Mouse (Mus musculus): ENCODE measurements at regions not wholly inside any gene's neighbourhood (a gene's known extent, or its start where the extent isn't known, plus 50 kb on each side); places are given as distances from the start of the nearest gene placed in this dataset.

DNA sequence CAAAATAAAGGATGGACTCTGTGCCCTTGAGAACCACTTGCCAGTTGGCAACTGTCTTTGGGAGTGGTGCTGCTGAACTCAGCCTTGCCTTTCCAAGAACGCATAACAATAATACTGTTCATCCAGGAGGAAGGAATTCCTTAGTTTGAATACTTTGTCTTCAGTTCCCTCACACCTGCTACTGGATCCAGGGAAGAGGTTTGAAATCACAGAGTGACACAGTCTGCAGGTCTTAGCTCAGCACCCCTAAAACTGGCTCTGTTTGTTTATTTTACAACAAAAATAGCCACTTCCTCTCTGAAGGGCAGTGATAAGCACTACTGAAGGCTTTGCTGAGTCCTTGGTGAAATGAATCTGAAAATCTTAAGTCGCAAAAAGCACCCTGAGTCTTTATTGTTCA is 703.1 kb upstream of the Marcks start:
- H3K36me3 ChIP-seq (ENCODE audit: control insufficient read depth, insufficient read depth, low read length) = no peaks in the 10 kb centered on the region
- H3K4me2 ChIP-seq (ENCODE audit: low read length) = no peak overlapping the region
- no peak overlapping the region for H3K9ac ChIP-seq (replicated peaks; ENCODE audit: low read length)
- WGBS = 50% methylated on average over 2 of the region's 2 CpGs
- no peak overlapping the region for H3K4me3 ChIP-seq (replicated peaks; ENCODE audit: low read depth, low read length)
- H3K27ac ChIP-seq (replicated peaks; ENCODE audit: low read depth, low read length) = no peak overlapping the region
- ATAC-seq (ENCODE audit: low FRiP score, low TSS enrichment) (no peak), DNase-seq (no peak)
- H3K9me3 ChIP-seq (ENCODE audit: control insufficient read depth, low read length) = no peaks in the 10 kb centered on the region
- no peaks in the 10 kb centered on the region for H3K27me3 ChIP-seq (ENCODE audit: control insufficient read depth, insufficient read depth, low read length)
- H3K4me1 ChIP-seq (ENCODE audit: control insufficient read depth, insufficient read depth, low read length) = 0 out of 2 replicates have a peak, but pooled peaks cover 4% of the 10 kb centered on the region

- Histone ChIP-seq H3K4me1 (ENCODE audit: control insufficient read depth, insufficient read depth, low read length) (0 out of 2 replicates have a peak, but pooled peaks cover under 1% of the 10 kb centered on the region), H3K9me3 (ENCODE audit: control insufficient read depth, low read length) (no peaks in the 10 kb centered on the region), H3K27me3 (ENCODE audit: control insufficient read depth, insufficient read depth, low read length) (no peaks in the 10 kb centered on the region), H3K4me2 (ENCODE audit: low read length) (no peak overlapping the region), H3K36me3 (ENCODE audit: control insufficient read depth, insufficient read depth, low read length) (no peaks in the 10 kb centered on the region), H3K9ac (replicated peaks; ENCODE audit: low read length) (no peak overlapping the region), H3K27ac (replicated peaks; ENCODE audit: low read depth, low read length) (no peak overlapping the region), H3K4me3 (replicated peaks; ENCODE audit: low read depth, low read length) (no peak overlapping the region)
- ATAC-seq (ENCODE audit: low FRiP score, low TSS enrichment) = no peak
- WGBS = 77% methylated on average over 2 of the region's 2 CpGs
- no peak for DNase-seq
These were observed 699.0 kb upstream of the Marcks start for GRCm38 (mm10) chr10:37837721-37838120.

DNA sequence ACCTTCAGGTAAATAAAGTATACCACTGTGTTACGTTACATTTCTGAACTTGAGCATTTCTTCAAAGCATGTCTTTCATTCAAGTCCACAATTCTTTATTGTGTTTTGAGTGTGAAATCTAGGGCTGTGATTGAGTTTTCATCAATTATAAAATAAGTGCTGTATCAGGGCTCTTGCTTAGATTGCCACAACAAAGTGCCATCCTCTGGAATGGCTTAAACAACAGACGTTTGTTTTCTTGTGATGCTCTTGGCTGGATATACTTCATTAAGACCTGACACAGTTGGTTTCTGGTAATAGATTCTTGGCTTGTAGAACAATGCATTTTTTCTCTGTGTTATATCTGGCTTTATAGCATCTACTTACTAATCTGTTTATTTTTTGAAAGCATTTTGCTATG is 674.3 kb upstream of the Marcks start:
- Histone ChIP-seq H3K4me3 (replicated peaks; ENCODE audit: low read depth, low read length) (no peak overlapping the region), H3K27me3 (ENCODE audit: control insufficient read depth, insufficient read depth, low read length) (no peaks in the 10 kb centered on the region), H3K4me2 (ENCODE audit: low read length) (no peak overlapping the region), H3K36me3 (ENCODE audit: control insufficient read depth, insufficient read depth, low read length) (no peaks in the 10 kb centered on the region), H3K4me1 (ENCODE audit: control insufficient read depth, insufficient read depth, low read length) (peaks cover 5% of the 10 kb centered on the region; the same call in 1 of the 2 replicates), H3K9ac (replicated peaks; ENCODE audit: low read length) (no peak overlapping the region), H3K27ac (replicated peaks; ENCODE audit: low read depth, low read length) (peak overlapping the region; percentile 39; the same call in 1 of the 2 replicates), H3K9me3 (ENCODE audit: control insufficient read depth, low read length) (no peaks in the 10 kb centered on the region)
- ATAC-seq (ENCODE audit: low FRiP score, low TSS enrichment) (no peak), DNase-seq (no peak)
- 35% methylated on average over 2 of the region's 2 CpGs for WGBS

DNA sequence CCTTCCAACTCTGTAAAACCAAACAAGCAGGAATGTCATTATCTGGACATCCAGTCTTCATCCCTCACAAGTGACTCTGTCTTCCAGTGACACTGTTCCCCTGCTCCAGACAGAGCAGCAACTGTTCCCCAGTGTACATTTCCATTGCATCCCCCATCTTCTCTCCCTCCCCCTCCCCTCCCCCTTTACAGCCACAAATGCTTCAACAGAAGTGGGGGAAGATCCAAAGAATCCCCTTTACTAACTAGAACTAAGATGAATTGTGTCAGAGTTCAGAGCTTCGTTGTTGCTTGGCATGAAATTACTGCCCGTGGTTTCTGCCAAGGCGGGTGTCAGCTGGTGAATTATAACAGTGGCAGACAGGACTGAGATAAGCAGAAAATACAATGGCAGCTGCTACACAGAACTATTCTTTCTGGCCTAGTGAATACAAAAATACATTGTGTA is 673.7 kb upstream of the Marcks start:
- no peak overlapping the region for H3K4me3 ChIP-seq (replicated peaks; ENCODE audit: low read depth, low read length)
- 15% methylated on average over 3 of the region's 3 CpGs for WGBS
- H3K4me1 ChIP-seq (ENCODE audit: control insufficient read depth, insufficient read depth, low read length) = peaks cover 5% of the 10 kb centered on the region; the same call in 1 of the 2 replicates
- peak; percentile 69 for DNase-seq
- no peaks in the 10 kb centered on the region for H3K9me3 ChIP-seq (ENCODE audit: control insufficient read depth, low read length)
- peak overlapping the region; percentile 39 for H3K27ac ChIP-seq (replicated peaks; ENCODE audit: low read depth, low read length)
- H3K9ac ChIP-seq (replicated peaks; ENCODE audit: low read length) = no peak overlapping the region
- no peaks in the 10 kb centered on the region for H3K36me3 ChIP-seq (ENCODE audit: control insufficient read depth, insufficient read depth, low read length)
- H3K4me2 ChIP-seq (ENCODE audit: low read length) = no peak overlapping the region
- H3K27me3 ChIP-seq (ENCODE audit: control insufficient read depth, insufficient read depth, low read length) = no peaks in the 10 kb centered on the region
- peak; percentile 76 for ATAC-seq (ENCODE audit: low FRiP score, low TSS enrichment)

DNA sequence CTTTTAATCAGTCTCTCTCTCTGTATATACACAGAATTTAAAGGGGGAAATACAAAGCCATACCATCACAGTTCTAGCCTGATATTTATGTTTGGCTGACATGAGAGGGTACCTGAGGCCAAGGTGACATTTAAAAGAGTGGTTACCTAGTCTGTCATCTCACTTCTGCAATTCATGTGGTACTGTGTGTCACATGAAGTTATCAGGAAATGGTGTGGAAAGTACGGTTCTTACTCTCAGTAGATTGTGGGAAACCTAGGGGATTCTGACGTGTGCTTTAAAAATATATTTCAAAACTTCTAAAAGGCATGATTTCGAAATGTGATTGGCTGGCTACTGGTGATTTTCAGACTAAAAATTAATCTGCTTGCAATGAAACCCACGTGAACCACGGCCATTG is 673.1 kb upstream of the Marcks start:
- Histone ChIP-seq H3K27me3 (ENCODE audit: control insufficient read depth, insufficient read depth, low read length) (no peaks in the 10 kb centered on the region), H3K4me1 (ENCODE audit: control insufficient read depth, insufficient read depth, low read length) (peaks cover 5% of the 10 kb centered on the region; the same call in 1 of the 2 replicates), H3K4me2 (ENCODE audit: low read length) (no peak overlapping the region), H3K9me3 (ENCODE audit: control insufficient read depth, low read length) (no peaks in the 10 kb centered on the region), H3K4me3 (replicated peaks; ENCODE audit: low read depth, low read length) (no peak overlapping the region), H3K9ac (replicated peaks; ENCODE audit: low read length) (no peak overlapping the region), H3K36me3 (ENCODE audit: control insufficient read depth, insufficient read depth, low read length) (no peaks in the 10 kb centered on the region), H3K27ac (replicated peaks; ENCODE audit: low read depth, low read length) (peak overlapping the region; percentile 39)
- DNase-seq (peak; percentile 4), ATAC-seq (ENCODE audit: low FRiP score, low TSS enrichment) (no peak)
- 84% methylated on average over 5 of the region's 5 CpGs for WGBS

- Histone ChIP-seq H3K9ac (replicated peaks; ENCODE audit: low read length) (no peak overlapping the region), H3K9me3 (ENCODE audit: control insufficient read depth, low read length) (no peaks in the 10 kb centered on the region), H3K27me3 (ENCODE audit: control insufficient read depth, insufficient read depth, low read length) (no peaks in the 10 kb centered on the region), H3K4me1 (ENCODE audit: control insufficient read depth, insufficient read depth, low read length) (no peaks in the 10 kb centered on the region), H3K27ac (replicated peaks; ENCODE audit: low read depth, low read length) (no peak overlapping the region), H3K4me3 (replicated peaks; ENCODE audit: low read depth, low read length) (no peak overlapping the region), H3K36me3 (ENCODE audit: control insufficient read depth, insufficient read depth, low read length) (no peaks in the 10 kb centered on the region), H3K4me2 (ENCODE audit: low read length) (no peak overlapping the region)
- DNase-seq (no peak), ATAC-seq (ENCODE audit: low FRiP score, low TSS enrichment) (no peak)
- 55% methylated on average over 4 of the region's 4 CpGs for WGBS
These were observed 664.6 kb upstream of the Marcks start for GRCm38 (mm10) chr10:37803225-37803805.

- no peaks in the 10 kb centered on the region for H3K36me3 ChIP-seq (ENCODE audit: control insufficient read depth, insufficient read depth, low read length)
- H3K4me3 ChIP-seq (replicated peaks; ENCODE audit: low read depth, low read length) = no peak overlapping the region
- DNase-seq = no peak
- H3K9ac ChIP-seq (replicated peaks; ENCODE audit: low read length) = no peak overlapping the region
- 94% methylated on average over 2 of the region's 2 CpGs for WGBS
- H3K9me3 ChIP-seq (ENCODE audit: control insufficient read depth, low read length) = no peaks in the 10 kb centered on the region
- H3K27ac ChIP-seq (replicated peaks; ENCODE audit: low read depth, low read length) = no peak overlapping the region
- H3K4me1 ChIP-seq (ENCODE audit: control insufficient read depth, insufficient read depth, low read length) = no peaks in the 10 kb centered on the region
- no peak overlapping the region for H3K4me2 ChIP-seq (ENCODE audit: low read length)
- ATAC-seq (ENCODE audit: low FRiP score, low TSS enrichment) = no peak
- no peaks in the 10 kb centered on the region for H3K27me3 ChIP-seq (ENCODE audit: control insufficient read depth, insufficient read depth, low read length)
These were observed 660.7 kb upstream of the Marcks start for GRCm38 (mm10) chr10:37799397-37799796.

- H3K27me3 ChIP-seq (ENCODE audit: control insufficient read depth, insufficient read depth, low read length) = no peaks in the 10 kb centered on the region
- H3K36me3 ChIP-seq (ENCODE audit: control insufficient read depth, insufficient read depth, low read length) = no peaks in the 10 kb centered on the region
- no peak overlapping the region for H3K27ac ChIP-seq (replicated peaks; ENCODE audit: low read depth, low read length)
- no peak overlapping the region for H3K4me2 ChIP-seq (ENCODE audit: low read length)
- no peaks in the 10 kb centered on the region for H3K9me3 ChIP-seq (ENCODE audit: control insufficient read depth, low read length)
- no peak overlapping the region for H3K4me3 ChIP-seq (replicated peaks; ENCODE audit: low read depth, low read length)
- no peaks in the 10 kb centered on the region for H3K4me1 ChIP-seq (ENCODE audit: control insufficient read depth, insufficient read depth, low read length)
- H3K9ac ChIP-seq (replicated peaks; ENCODE audit: low read length) = no peak overlapping the region
- DNase-seq (no peak), ATAC-seq (ENCODE audit: low FRiP score, low TSS enrichment) (no peak)
These were observed 659.6 kb upstream of the Marcks start for GRCm38 (mm10) chr10:37798285-37798684.

- Histone ChIP-seq H3K36me3 (ENCODE audit: control insufficient read depth, insufficient read depth, low read length) (no peaks in the 10 kb centered on the region), H3K9ac (replicated peaks; ENCODE audit: low read length) (no peak overlapping the region), H3K27me3 (ENCODE audit: control insufficient read depth, insufficient read depth, low read length) (no peaks in the 10 kb centered on the region), H3K4me1 (ENCODE audit: control insufficient read depth, insufficient read depth, low read length) (no peaks in the 10 kb centered on the region), H3K27ac (replicated peaks; ENCODE audit: low read depth, low read length) (no peak overlapping the region), H3K4me2 (ENCODE audit: low read length) (no peak overlapping the region), H3K9me3 (ENCODE audit: control insufficient read depth, low read length) (no peaks in the 10 kb centered on the region), H3K4me3 (replicated peaks; ENCODE audit: low read depth, low read length) (no peak overlapping the region)
- no peak for ATAC-seq (ENCODE audit: low FRiP score, low TSS enrichment)
- 78% methylated on average over 5 of the region's 5 CpGs for WGBS
- DNase-seq = no peak
These were observed 659.0 kb upstream of the Marcks start for GRCm38 (mm10) chr10:37797701-37798100.

All from midbrain, embryonic 14.5 days (tissue).